Mouse (Mus musculus): Measurements from ENCODE around the gene Atp6v1g1. TPM values are rescaled to one million over a fixed set of nuclear protein-coding genes. Genes with fewer than 3 reads are reported as not detected.

Atp6v1g1 gene
- 100 to 1,000 TPM; 132 to 140 TPM for total RNA-seq (2021)
- long read RNA-seq, experiment 1, transcript Atp6v1g1-201 (3 exons, 1,135 nt): major isoform, 204 of 217 reads
- long read RNA-seq, experiment 1, partial matches to known transcripts: 0 of 217 reads
- long read RNA-seq, experiment 1, other reads (novel, unspliced or antisense): 13 of 217 reads
- long read RNA-seq, experiment 2, transcript Atp6v1g1-201 (3 exons, 1,135 nt): major isoform, 148 of 154 reads
- long read RNA-seq, experiment 2, partial matches to known transcripts: 1 of 154 reads
- long read RNA-seq, experiment 2, other reads (novel, unspliced or antisense): 5 of 154 reads

GRCm38 (mm10) chr4:63544494-63545230 lies at the start of gene Atp6v1g1:
TSS of gene Atp6v1g1 (plus strand) at chr4:63544772.
- intact Hi-C loops (cut with DNase I): no loop called here
- peak; percentile 95 to 96 for DNase-seq (ENCODE audit: low spot score in 2 of 2)

- DNase-seq (ENCODE audit: low spot score in 2 of 2): peak; percentile 46 to 48
- intact Hi-C loops (cut with DNase I): loop anchor here (5.0 to 10.0 kb wide), 2 partner anchors 73 to 350 kb away; no protein-coding TSS in a partner anchor
Measured at GRCm38 (mm10) chr4:63494967-63495914, 49.3 kb upstream of the Atp6v1g1 start.

- DNase-seq (ENCODE audit: low spot score in 2 of 2): peak; percentile 42 to 67
- intact Hi-C loops (cut with DNase I): loop anchor here (5.0 to 10.0 kb wide), 2 partner anchors 74 to 349 kb away; no protein-coding TSS in a partner anchor
Measured at GRCm38 (mm10) chr4:63495915-63496278, 48.7 kb upstream of the Atp6v1g1 start, which contains the start of gene Whrn. TSS of gene Whrn (minus strand) at chr4:63495991.

- intact Hi-C loops (cut with DNase I): loop anchor here (5.0 to 10.0 kb wide), 2 partner anchors 74 to 348 kb away; no protein-coding TSS in a partner anchor
- no peak for DNase-seq (ENCODE audit: low spot score in 2 of 2)
Measured at GRCm38 (mm10) chr4:63496312-63496711, 48.3 kb upstream of the Atp6v1g1 start.

GRCm38 (mm10) chr4:63498346-63498745 lies 46.2 kb upstream of the Atp6v1g1 start:
- intact Hi-C loops (cut with DNase I): loop anchor here (5.0 to 10.0 kb wide), 2 partner anchors 76 to 346 kb away; no protein-coding TSS in a partner anchor
- no peak for DNase-seq (ENCODE audit: low spot score in 2 of 2)

GRCm38 (mm10) chr4:63501050-63501449 lies 43.5 kb upstream of the Atp6v1g1 start:
- no peak for DNase-seq (ENCODE audit: low spot score in 2 of 2)
- intact Hi-C loops (cut with DNase I): no loop called here

GRCm38 (mm10) chr4:63503949-63504348 lies 40.6 kb upstream of the Atp6v1g1 start:
- DNase-seq (ENCODE audit: low spot score in 2 of 2): no peak
- intact Hi-C loops (cut with DNase I): no loop called here

GRCm38 (mm10) chr4:63507478-63507877 lies 37.1 kb upstream of the Atp6v1g1 start:
- peak in 1 of 2 experiments; percentile 40 for DNase-seq (ENCODE audit: low spot score in 2 of 2)
- intact Hi-C loops (cut with DNase I): no loop called here

GRCm38 (mm10) chr4:63508232-63508631 lies 36.3 kb upstream of the Atp6v1g1 start:
- intact Hi-C loops (cut with DNase I): no loop called here
- DNase-seq (ENCODE audit: low spot score in 2 of 2): peak; percentile 67 to 73

GRCm38 (mm10) chr4:63512921-63513320 lies 31.7 kb upstream of the Atp6v1g1 start:
- DNase-seq (ENCODE audit: low spot score in 2 of 2): no peak
- intact Hi-C loops (cut with DNase I): no loop called here

GRCm38 (mm10) chr4:63514454-63514984 lies 30.1 kb upstream of the Atp6v1g1 start:
- intact Hi-C loops (cut with DNase I): no loop called here
- DNase-seq (ENCODE audit: low spot score in 2 of 2): no peak

GRCm38 (mm10) chr4:63515021-63515420 lies 29.6 kb upstream of the Atp6v1g1 start:
- intact Hi-C loops (cut with DNase I): no loop called here
- DNase-seq (ENCODE audit: low spot score in 2 of 2): no peak

- DNase-seq (ENCODE audit: low spot score in 2 of 2): no peak
- intact Hi-C loops (cut with DNase I): no loop called here
Measured at GRCm38 (mm10) chr4:63521813-63522419, 22.7 kb upstream of the Atp6v1g1 start.

- intact Hi-C loops (cut with DNase I): no loop called here
- no peak for DNase-seq (ENCODE audit: low spot score in 2 of 2)
Measured at GRCm38 (mm10) chr4:63525514-63525913, 19.1 kb upstream of the Atp6v1g1 start.

- intact Hi-C loops (cut with DNase I): no loop called here
- DNase-seq (ENCODE audit: low spot score in 2 of 2): peak; percentile 32 to 84
Measured at GRCm38 (mm10) chr4:63528946-63529345, 15.6 kb upstream of the Atp6v1g1 start.

GRCm38 (mm10) chr4:63530409-63530808 lies 14.2 kb upstream of the Atp6v1g1 start:
- no peak for DNase-seq (ENCODE audit: low spot score in 2 of 2)
- intact Hi-C loops (cut with DNase I): no loop called here

GRCm38 (mm10) chr4:63537602-63538001 lies 7.0 kb upstream of the Atp6v1g1 start:
- intact Hi-C loops (cut with DNase I): no loop called here
- DNase-seq (ENCODE audit: low spot score in 2 of 2): no peak

- no peak for DNase-seq (ENCODE audit: low spot score in 2 of 2)
- intact Hi-C loops (cut with DNase I): no loop called here
Measured at GRCm38 (mm10) chr4:63542209-63542608, 2.4 kb upstream of the Atp6v1g1 start.
